ENCODE assay signal across 7 mouse cellular contexts in the genomic region with DNA sequence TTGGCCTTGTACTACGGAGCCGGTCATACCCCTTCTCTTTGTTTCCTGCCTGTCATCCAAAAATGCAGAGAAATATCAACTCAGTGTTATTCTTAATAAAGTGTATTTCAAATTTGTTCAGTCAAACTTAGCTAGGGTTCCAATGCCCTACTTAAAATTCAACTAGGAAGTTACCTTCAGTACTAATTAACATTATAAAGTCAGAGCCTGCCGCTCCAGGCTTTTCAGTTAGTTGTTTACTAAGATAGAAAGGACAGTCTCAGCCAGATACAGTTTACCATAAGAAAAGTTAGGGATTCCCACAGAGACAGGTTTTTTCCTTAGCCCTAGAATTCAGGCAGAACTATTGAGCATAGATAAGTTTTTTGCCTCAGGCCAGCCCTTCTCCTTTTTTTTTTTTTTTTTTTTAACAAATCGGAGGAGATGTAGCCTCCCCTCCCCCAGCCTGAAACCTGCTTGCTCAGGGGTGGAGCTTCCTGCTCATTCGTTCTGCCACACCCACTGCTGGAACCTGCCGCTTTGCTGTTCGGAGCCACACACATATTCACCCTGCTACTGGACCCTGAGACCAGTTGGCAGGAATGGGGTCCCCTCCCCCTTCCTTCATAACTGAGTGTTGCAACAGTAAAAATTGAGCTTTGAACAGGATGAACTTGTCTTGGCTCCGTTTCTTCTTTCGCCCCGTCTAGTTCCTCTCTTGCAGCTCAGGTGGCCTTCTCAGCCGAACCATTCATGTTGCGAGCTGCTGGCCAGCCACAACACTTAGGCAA.
DNase-seq lines count a peak whose midpoint lies in the region; ATAC-seq and TF ChIP-seq lines count a peak whose summit lies in the region.
"Not testable (repeated sequence)": the region's sequence is repeated elsewhere in the genome, so short reads cannot be mapped to it uniquely, and the experiment has no call there.

No protein-coding gene starts in this region.

- H3K4me2 ChIP-seq in heart, embryonic 14.5 days (ENCODE audit: low read length): peak overlapping the region; percentile 34

- not testable (repeated sequence) for H3K4me1 ChIP-seq in heart, adult 2 months (ENCODE audit: control insufficient read depth, insufficient read depth, low read length); heart, embryonic 14.5 days (ENCODE audit: control insufficient read depth in 2 of 2, insufficient read depth in 2 of 2, low read length in 2 of 2)

- not testable (repeated sequence) for H3K9me3 ChIP-seq in heart, embryonic 14.5 days (ENCODE audit: control insufficient read depth, low read length)

- H3K79me2 ChIP-seq in heart, adult 2 months (replicated peaks; ENCODE audit: control insufficient read depth, insufficient read depth, low read length): not testable (repeated sequence)

- H3K4me3 ChIP-seq in heart, adult 2 months; heart, embryonic 14.5 days (ENCODE audit: control insufficient read depth in 1 of 2, insufficient read depth in 1 of 2, low read depth in 1 of 2, low read length in 2 of 2): not testable (repeated sequence)

- peak; percentile 49 for DNase-seq in R1 (ENCODE audit: low read depth, low spot score)
- peak; percentile 49 to 58 for DNase-seq in heart, adult 2 months
- peak; percentile 22 to 28 for DNase-seq in heart, postnatal 14 days
- peak; percentile 44 for DNase-seq in kidney, adult 18-20 months
- DNase-seq in kidney, postnatal 14 days: peak; percentile 10

- H3K36me3 ChIP-seq in heart, adult 2 months (ENCODE audit: control insufficient read depth, insufficient read depth, low read length); heart, embryonic 14.5 days (ENCODE audit: control insufficient read depth, insufficient read depth, low read length): not testable (repeated sequence)

- H3K27ac ChIP-seq in heart, adult 2 months; heart, embryonic 14.5 days (replicated peaks in 1 of 2; ENCODE audit: control insufficient read depth in 1 of 2, insufficient read depth in 1 of 2, low read depth in 2 of 2, low read length in 2 of 2): not testable (repeated sequence)

- TF ChIP-seq POLR2A in heart, adult 2 months (IDR thresholded peaks at IDR 0.05; ENCODE audit: insufficient read depth, low read depth, low read length): not testable (repeated sequence)

- H3K9ac ChIP-seq in heart, adult 2 months (ENCODE audit: low read depth, low read length); heart, embryonic 14.5 days (ENCODE audit: low read length): not testable (repeated sequence)

- TF ChIP-seq EP300 in heart, adult 2 months (IDR thresholded peaks at IDR 0.05; ENCODE audit: insufficient read depth, low read depth, low read length): not testable (repeated sequence)

- not testable (repeated sequence) for TF ChIP-seq CTCF in heart, adult 2 months (IDR thresholded peaks at IDR 0.05)

- 64% methylated on average over 12 of the region's 12 CpGs for WGBS in heart, adult 2 months
- WGBS in heart, embryonic 14.5 days: 45% methylated on average over 12 of the region's 12 CpGs

- ATAC-seq in heart, embryonic 14.5 days (ENCODE audit: insufficient number of reproducible peaks, insufficient read depth, low FRiP score, low read depth): not testable (repeated sequence)
- peak; percentile 24; the same call in 1 of the 2 replicates for ATAC-seq in megakaryocyte, adult 5-6 weeks (ENCODE audit: poor library complexity, severe bottlenecking)

- intact Hi-C loops in heart, adult 2 months (cut with DNase I): loop anchor here (1.0 kb wide), 1 partner anchor 14 kb away; no protein-coding TSS in a partner anchor
- intact Hi-C loops in heart, postnatal 14 days (cut with DNase I): not testable (repeated sequence)

- H3K27me3 ChIP-seq in heart, adult 2 months (ENCODE audit: control insufficient read depth, insufficient read depth, low read length); heart, embryonic 14.5 days (ENCODE audit: control insufficient read depth, insufficient read depth, low read length): not testable (repeated sequence)
